Mouse (Mus musculus): ENCODE results near the gene Robo2.

Gene Robo2

GRCm38 (mm10) chr16:74338969-74339630 is 72.5 kb downstream of the Robo2 start:
- DNase-seq (ENCODE audit: extremely low read depth, insufficient read length, low spot score): no peak

- DNase-seq (ENCODE audit: extremely low read depth, insufficient read length, low spot score): no peak
These were observed 89.8 kb downstream of the Robo2 start for GRCm38 (mm10) chr16:74321666-74322371.

DNA sequence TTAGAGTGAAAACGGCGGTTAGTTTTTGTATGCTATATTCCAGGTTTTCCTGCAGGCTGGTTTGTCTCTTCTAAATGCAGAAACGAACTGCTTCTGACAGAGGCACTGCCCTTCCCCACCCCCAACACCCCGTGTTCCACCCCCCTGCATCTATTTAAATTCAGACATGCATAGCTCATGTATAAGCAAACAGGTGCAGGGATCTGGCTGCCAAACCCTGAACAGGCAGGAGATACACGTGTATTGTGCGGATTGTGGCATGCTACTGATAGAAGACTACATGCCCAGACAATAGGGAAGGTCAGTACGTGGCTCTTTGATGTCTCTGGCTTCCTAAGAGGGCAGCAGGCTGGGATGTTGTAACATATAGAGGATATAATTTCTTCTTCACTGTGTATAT is 95.5 kb downstream of the Robo2 start:
- DNase-seq (ENCODE audit: extremely low read depth, insufficient read length, low spot score): no peak

GRCm38 (mm10) chr16:74313222-74313621 is 98.4 kb downstream of the Robo2 start:
- no peak for DNase-seq (ENCODE audit: extremely low read depth, insufficient read length, low spot score)

DNA sequence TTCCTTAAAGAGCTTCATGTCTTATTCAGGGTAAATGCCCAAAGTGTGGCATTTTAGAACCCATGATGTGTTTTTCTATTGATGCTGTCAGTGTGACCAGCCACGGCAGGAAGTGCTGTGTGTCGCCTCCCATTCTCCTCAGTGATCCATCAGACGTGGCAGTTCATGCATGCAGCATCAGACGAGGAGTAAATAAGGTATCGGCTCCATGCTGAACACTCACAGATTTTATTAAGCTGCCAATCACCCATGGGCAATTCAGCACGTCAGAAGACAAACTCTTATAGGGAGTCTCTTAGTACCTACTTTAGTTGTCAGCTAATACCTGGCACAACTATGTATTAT is 104.1 kb downstream of the Robo2 start:
- DNase-seq (ENCODE audit: extremely low read depth, insufficient read length, low spot score): no peak

GRCm38 (mm10) chr16:74306876-74307542 is 104.6 kb downstream of the Robo2 start:
- DNase-seq (ENCODE audit: extremely low read depth, insufficient read length, low spot score): no peak

- no peak for DNase-seq (ENCODE audit: extremely low read depth, insufficient read length, low spot score)
These were observed 123.7 kb downstream of the Robo2 start for GRCm38 (mm10) chr16:74287878-74288277.

DNA sequence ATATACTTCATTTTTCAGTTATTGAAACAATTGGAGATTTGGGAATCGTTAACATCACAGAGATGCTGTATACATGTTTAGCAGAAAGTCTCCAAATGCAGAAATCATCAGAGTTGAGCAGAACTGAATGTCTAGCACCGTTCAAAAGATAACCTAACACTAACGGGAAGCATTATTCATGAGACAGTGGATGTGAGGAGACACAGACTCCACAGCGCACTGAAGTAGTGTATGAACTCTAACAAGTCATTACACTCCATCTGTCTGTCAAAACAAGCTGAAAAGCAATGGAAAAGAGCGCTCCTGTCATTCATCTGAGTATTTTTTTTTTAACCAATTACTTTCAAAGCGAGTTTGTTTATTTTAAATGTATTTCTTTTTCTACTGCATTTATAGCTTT is 129.1 kb downstream of the Robo2 start:
- no peak for DNase-seq (ENCODE audit: extremely low read depth, insufficient read length, low spot score)

DNA sequence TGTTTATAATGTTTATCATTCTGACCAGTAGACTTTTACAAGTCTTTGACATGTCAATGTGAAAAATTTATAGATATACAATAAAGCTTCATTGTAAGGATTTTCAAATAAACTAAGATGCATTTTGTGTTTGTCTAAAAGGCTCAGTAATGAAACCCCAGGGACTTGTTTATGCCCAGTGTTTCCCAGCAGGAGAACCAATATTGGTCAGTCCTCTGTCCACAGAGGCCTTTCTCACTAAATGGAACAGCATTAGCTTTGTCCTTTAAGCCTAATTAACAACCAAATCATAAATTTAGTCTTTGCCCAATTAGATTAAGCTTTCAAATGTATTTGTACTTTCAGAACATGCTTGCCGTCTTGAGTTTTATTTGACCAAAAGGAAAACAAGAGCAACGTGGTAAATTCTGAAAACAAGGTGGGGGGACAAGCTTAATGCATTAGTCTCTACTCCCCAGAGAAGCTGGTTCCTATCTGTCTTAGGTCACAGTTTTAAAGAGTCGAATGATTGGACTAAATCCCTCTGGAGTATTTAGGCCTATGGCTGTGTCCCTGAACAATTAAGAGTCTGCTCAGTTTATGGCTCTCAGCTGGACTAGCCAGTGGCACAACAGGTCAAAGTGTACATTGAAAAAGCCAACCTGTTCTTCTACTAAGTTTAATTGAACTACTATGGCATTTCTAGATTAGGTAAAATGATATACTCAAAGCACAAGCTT is 134.6 kb downstream of the Robo2 start:
- DNase-seq (ENCODE audit: extremely low read depth, insufficient read length, low spot score): no peak

GRCm38 (mm10) chr16:74274596-74274995 is 137.0 kb downstream of the Robo2 start:
- DNase-seq (ENCODE audit: extremely low read depth, insufficient read length, low spot score): no peak

- DNase-seq (ENCODE audit: extremely low read depth, insufficient read length, low spot score): no peak
These were observed 138.6 kb downstream of the Robo2 start for GRCm38 (mm10) chr16:74272993-74273392.

GRCm38 (mm10) chr16:74258241-74258640 is 153.4 kb downstream of the Robo2 start:
- no peak for DNase-seq (ENCODE audit: extremely low read depth, insufficient read length, low spot score)

- DNase-seq (ENCODE audit: extremely low read depth, insufficient read length, low spot score): no peak
These were observed 167.2 kb downstream of the Robo2 start for GRCm38 (mm10) chr16:74244452-74244851.

GRCm38 (mm10) chr16:74241534-74241933 is 170.1 kb downstream of the Robo2 start:
- DNase-seq (ENCODE audit: extremely low read depth, insufficient read length, low spot score): no peak

DNA sequence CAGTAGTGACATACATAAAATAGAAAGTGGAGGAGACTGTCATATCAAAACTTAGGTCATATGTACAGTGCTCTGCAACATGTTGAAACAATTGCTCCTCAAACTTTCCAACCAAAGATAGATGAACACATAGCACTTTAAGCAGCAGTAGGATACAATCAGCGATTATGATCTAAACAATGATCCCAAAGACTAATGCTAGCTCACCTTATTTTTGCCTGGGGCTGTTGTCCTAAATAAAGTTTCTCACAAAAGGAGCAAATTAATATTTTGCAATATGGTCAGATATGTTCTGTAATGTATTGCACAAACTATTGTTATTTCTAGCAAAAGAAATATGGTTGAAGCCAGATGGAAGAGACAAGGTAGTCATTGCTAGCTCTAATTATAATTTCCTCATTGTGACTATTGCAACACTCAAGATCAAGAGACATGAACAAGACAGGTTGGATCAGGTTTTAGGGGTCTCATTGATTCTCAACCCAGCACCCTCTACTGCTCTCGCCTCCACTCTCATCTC is 174.2 kb downstream of the Robo2 start:
- DNase-seq (ENCODE audit: extremely low read depth, insufficient read length, low spot score): no peak

GRCm38 (mm10) chr16:74234393-74235059 is 177.1 kb downstream of the Robo2 start:
- no peak for DNase-seq (ENCODE audit: extremely low read depth, insufficient read length, low spot score)

- no peak for DNase-seq (ENCODE audit: extremely low read depth, insufficient read length, low spot score)
These were observed 178.0 kb downstream of the Robo2 start for GRCm38 (mm10) chr16:74233596-74233995.

- DNase-seq (ENCODE audit: extremely low read depth, insufficient read length, low spot score): no peak
These were observed 184.3 kb downstream of the Robo2 start for GRCm38 (mm10) chr16:74227285-74227684.

DNA sequence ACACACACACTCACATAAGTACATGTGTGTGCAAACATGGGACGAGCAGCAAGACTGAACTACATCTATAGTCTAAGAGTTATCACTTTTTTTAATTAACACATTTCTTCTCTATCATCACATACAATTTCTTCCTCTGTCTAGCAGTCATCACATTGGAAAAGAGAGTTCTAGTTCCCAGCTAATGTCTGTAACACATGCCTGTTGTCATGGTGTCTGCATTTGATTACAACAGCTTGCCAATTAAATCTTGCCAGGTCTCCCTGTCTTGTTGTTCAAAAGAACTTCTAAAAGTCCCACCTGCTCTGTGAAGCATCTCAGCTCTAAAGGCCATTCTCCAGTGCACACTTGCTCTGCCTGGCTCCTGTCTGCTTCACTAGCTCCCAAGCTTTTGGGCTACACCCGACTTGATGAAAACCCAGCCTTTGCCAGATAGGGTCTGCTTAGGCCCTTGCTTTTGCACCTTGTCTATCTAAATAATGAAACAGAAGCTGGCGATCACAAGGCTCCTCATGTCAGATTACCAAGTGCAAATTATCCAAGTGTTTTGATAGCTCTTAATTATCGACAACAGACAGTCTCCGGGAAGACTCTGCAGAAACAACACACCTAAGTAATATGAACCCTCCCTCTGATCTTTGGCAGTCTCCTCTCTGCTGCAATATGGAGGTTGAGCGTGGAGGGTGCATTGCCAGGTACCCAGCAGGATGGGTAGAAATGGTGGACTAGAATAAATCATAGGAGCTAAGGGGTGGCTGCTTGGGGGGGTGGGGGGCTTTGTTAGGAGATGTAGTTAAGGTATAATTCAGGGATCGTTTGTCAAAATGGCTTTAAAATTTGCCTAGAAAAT is 186.0 kb downstream of the Robo2 start:
- DNase-seq (ENCODE audit: extremely low read depth, insufficient read length, low spot score): no peak

DNA sequence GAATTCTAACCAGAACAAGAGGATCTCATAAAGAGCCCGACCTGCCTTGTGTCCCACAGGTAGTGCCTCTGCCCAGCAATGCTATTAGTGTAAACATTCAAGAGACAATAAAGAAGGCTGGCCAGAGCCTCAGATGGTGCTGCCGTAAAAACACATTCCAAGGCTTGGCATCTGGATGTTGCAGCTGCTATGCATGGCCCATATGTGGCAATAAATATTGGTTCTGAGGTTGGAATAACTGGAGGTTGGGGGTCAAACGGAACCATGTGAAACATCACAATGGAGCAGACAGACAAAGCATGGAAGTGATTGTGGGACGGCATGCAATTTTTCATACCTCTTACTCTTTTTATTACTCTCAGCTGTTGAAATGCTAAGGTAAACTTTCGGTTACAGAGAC is 189.1 kb downstream of the Robo2 start:
- no peak for DNase-seq (ENCODE audit: extremely low read depth, insufficient read length, low spot score)

Measured in 3134 (cell line).